Mouse (Mus musculus): ENCODE measurements around the gene Rab11b. TPM values are rescaled to one million over a fixed set of nuclear protein-coding genes. Genes with fewer than 3 reads are reported as not detected.
"Not testable (repeated sequence)": the region's sequence is repeated elsewhere in the genome, so short reads cannot be mapped to it uniquely, and the experiment has no call there.

The Rab11b gene
- polyA plus RNA-seq, 1 experiment from 2014 or later, result 469 TPM

- no peaks in the 10 kb centered on the region for H3K9me3 ChIP-seq (ENCODE audit: control insufficient read depth, low read length)
- no peaks in the 10 kb centered on the region for H3K36me3 ChIP-seq (ENCODE audit: control insufficient read depth, insufficient read depth)
- H3K9ac ChIP-seq (replicated peaks; ENCODE audit: low read depth, low read length), result no peak overlapping the region
- no peak overlapping the region for H3K4me3 ChIP-seq (replicated peaks; ENCODE audit: low read length)
- 65% methylated on average over 1 of the region's 1 CpGs for WGBS
- H3K4me1 ChIP-seq (replicated peaks; ENCODE audit: control insufficient read depth, insufficient read depth, low read length), result peaks cover 48% of the 10 kb centered on the region
- no peak overlapping the region for H3K27ac ChIP-seq (ENCODE audit: low read length)
- no peak overlapping the region for H3K4me2 ChIP-seq (ENCODE audit: low read length)
- no peaks in the 10 kb centered on the region for H3K27me3 ChIP-seq (replicated peaks; ENCODE audit: control insufficient read depth, insufficient read depth, low read length)
- ATAC-seq, result no peak
Observed at GRCm38 (mm10) chr17:33754656-33755055, 5.7 kb downstream of the Rab11b start.

DNA sequence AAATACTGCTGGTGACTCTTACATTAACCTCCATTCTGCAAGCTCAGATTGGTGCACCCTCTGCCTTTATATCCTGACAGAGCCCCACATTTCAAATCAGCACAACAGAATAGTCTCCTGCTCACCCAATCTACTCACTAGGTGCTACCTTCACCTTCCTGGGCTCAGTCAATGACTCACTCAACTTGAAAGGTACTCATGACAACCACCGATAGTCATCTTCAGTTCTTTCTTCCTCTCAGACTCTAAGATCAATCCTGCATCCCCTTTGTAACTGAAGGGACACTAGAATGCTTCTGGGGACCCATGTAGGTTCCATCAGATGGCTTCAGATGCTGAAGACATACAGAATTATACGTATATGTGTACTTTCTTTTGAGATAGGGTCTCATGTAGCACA is 8.0 kb downstream of the Rab11b start:
- no peak for ATAC-seq
- Histone ChIP-seq H3K4me1 (replicated peaks; ENCODE audit: control insufficient read depth, insufficient read depth, low read length) (peaks cover 26% of the 10 kb centered on the region), H3K4me2 (ENCODE audit: low read length) (no peak overlapping the region), H3K9ac (replicated peaks; ENCODE audit: low read depth, low read length) (no peak overlapping the region), H3K4me3 (replicated peaks; ENCODE audit: low read length) (no peak overlapping the region), H3K36me3 (ENCODE audit: control insufficient read depth, insufficient read depth) (peaks cover 14% of the 10 kb centered on the region; the same call in 1 of the 2 replicates), H3K27ac (ENCODE audit: low read length) (no peak overlapping the region), H3K27me3 (replicated peaks; ENCODE audit: control insufficient read depth, insufficient read depth, low read length) (no peaks in the 10 kb centered on the region), H3K9me3 (ENCODE audit: control insufficient read depth, low read length) (no peaks in the 10 kb centered on the region)
- 97% methylated on average over 2 of the region's 2 CpGs for WGBS

DNA sequence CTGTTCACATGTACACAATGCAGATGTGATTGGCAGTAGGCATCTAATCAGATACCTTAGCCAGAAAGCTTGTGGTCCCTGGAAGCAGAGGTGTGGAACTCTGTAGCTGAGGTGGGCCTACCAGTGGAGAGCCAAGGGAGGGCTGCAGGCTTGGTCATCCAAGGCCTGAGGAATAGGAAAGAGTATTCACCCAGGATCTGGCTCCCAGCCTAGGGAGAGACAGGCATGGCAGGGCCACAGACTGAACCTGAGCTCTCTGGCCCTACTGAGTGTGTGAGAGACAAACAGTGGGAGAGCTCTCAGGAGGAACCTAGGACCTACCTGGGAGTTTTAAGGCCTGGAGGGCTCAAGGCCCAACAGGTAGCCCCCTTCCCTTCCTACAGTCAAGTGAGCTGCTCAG is 9.1 kb downstream of the Rab11b start:
- Histone ChIP-seq H3K36me3 (ENCODE audit: control insufficient read depth, insufficient read depth) (peaks cover 16% of the 10 kb centered on the region), H3K9me3 (ENCODE audit: control insufficient read depth, low read length) (no peaks in the 10 kb centered on the region), H3K27ac (ENCODE audit: low read length) (no peak overlapping the region), H3K4me3 (replicated peaks; ENCODE audit: low read length) (no peak overlapping the region), H3K4me2 (ENCODE audit: low read length) (no peak overlapping the region), H3K27me3 (replicated peaks; ENCODE audit: control insufficient read depth, insufficient read depth, low read length) (no peaks in the 10 kb centered on the region), H3K9ac (replicated peaks; ENCODE audit: low read depth, low read length) (no peak overlapping the region), H3K4me1 (replicated peaks; ENCODE audit: control insufficient read depth, insufficient read depth, low read length) (peaks cover 15% of the 10 kb centered on the region)
- ATAC-seq, result no peak

GRCm38 (mm10) chr17:33749451-33749850 is 10.9 kb downstream of the Rab11b start:
- H3K9me3 ChIP-seq (ENCODE audit: control insufficient read depth, low read length), result no peaks in the 10 kb centered on the region
- H3K27me3 ChIP-seq (replicated peaks; ENCODE audit: control insufficient read depth, insufficient read depth, low read length), result no peaks in the 10 kb centered on the region
- peaks cover 31% of the 10 kb centered on the region for H3K36me3 ChIP-seq (ENCODE audit: control insufficient read depth, insufficient read depth)
- H3K27ac ChIP-seq (ENCODE audit: low read length), result no peak overlapping the region
- no peak for ATAC-seq
- 94% methylated on average over 5 of the region's 5 CpGs for WGBS
- no peak overlapping the region for H3K4me2 ChIP-seq (ENCODE audit: low read length)
- no peak overlapping the region for H3K9ac ChIP-seq (replicated peaks; ENCODE audit: low read depth, low read length)
- H3K4me1 ChIP-seq (replicated peaks; ENCODE audit: control insufficient read depth, insufficient read depth, low read length), result peaks cover under 1% of the 10 kb centered on the region; the same call in 1 of the 2 replicates
- H3K4me3 ChIP-seq (replicated peaks; ENCODE audit: low read length), result no peak overlapping the region

DNA sequence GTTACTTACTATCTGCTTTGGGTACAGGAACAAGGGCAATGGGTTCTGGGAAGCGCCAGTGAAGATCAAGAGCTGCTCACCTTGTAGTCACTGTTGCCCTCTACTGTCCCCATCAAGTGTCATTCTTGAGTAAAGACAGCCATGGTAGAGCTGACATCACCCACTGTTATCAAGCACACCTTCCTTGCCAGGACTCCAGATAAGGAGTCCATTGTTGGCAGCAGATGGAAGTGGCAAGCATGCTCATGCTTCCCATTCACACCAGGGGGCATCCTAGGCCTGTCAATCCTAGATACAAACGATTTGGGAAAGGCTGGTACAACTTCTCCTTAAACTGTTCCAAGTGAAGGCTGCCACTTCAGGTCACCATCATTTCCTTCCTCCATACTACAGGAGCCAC is 14.3 kb downstream of the Rab11b start:
- H3K9ac ChIP-seq (replicated peaks; ENCODE audit: low read depth, low read length), result no peak overlapping the region
- peaks cover 4% of the 10 kb centered on the region; the same call in 1 of the 2 replicates for H3K9me3 ChIP-seq (ENCODE audit: control insufficient read depth, low read length)
- no peaks in the 10 kb centered on the region for H3K4me1 ChIP-seq (replicated peaks; ENCODE audit: control insufficient read depth, insufficient read depth, low read length)
- H3K27ac ChIP-seq (ENCODE audit: low read length), result no peak overlapping the region
- no peaks in the 10 kb centered on the region for H3K27me3 ChIP-seq (replicated peaks; ENCODE audit: control insufficient read depth, insufficient read depth, low read length)
- no peak overlapping the region for H3K4me2 ChIP-seq (ENCODE audit: low read length)
- ATAC-seq, result no peak
- peaks cover 31% of the 10 kb centered on the region for H3K36me3 ChIP-seq (ENCODE audit: control insufficient read depth, insufficient read depth)
- WGBS, result 67% methylated on average over 2 of the region's 2 CpGs
- no peak overlapping the region for H3K4me3 ChIP-seq (replicated peaks; ENCODE audit: low read length)

- no peaks in the 10 kb centered on the region for H3K4me1 ChIP-seq (replicated peaks; ENCODE audit: control insufficient read depth, insufficient read depth, low read length)
- H3K4me2 ChIP-seq (ENCODE audit: low read length), result no peak overlapping the region
- H3K27ac ChIP-seq (ENCODE audit: low read length), result no peak overlapping the region
- H3K4me3 ChIP-seq (replicated peaks; ENCODE audit: low read length), result no peak overlapping the region
- ATAC-seq, result no peak
- no peak overlapping the region for H3K9ac ChIP-seq (replicated peaks; ENCODE audit: low read depth, low read length)
- no peaks in the 10 kb centered on the region for H3K27me3 ChIP-seq (replicated peaks; ENCODE audit: control insufficient read depth, insufficient read depth, low read length)
- H3K9me3 ChIP-seq (ENCODE audit: control insufficient read depth, low read length), result peaks cover 4% of the 10 kb centered on the region; the same call in 1 of the 2 replicates
- WGBS, result 94% methylated on average over 5 of the region's 5 CpGs
- peaks cover 31% of the 10 kb centered on the region for H3K36me3 ChIP-seq (ENCODE audit: control insufficient read depth, insufficient read depth)
Observed at GRCm38 (mm10) chr17:33744686-33745384, 15.5 kb downstream of the Rab11b start.

DNA sequence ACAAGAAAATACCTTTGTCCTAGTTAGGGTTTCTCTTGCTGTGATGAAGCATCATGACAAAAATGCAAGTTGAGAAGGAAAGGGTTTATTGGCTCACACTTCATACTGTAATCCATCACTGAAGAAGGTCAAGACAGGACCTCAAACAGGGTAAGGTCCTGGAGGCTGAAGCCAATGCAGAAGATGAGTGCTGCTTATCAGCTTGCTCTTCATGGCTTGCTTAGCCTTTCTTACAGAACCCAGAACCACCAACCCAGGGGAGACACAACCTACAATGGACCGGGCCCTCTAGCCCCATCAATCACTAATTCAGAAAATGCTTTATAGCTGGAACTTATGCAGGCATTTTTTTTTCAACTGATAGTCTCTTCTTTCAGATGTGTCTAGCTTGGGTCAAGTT is 17.9 kb downstream of the Rab11b start:
- Histone ChIP-seq H3K9me3 (ENCODE audit: control insufficient read depth, low read length) (peaks cover 4% of the 10 kb centered on the region; the same call in 1 of the 2 replicates), H3K36me3 (ENCODE audit: control insufficient read depth, insufficient read depth) (peaks cover 17% of the 10 kb centered on the region), H3K4me3 (replicated peaks; ENCODE audit: low read length) (no peak overlapping the region), H3K9ac (replicated peaks; ENCODE audit: low read depth, low read length) (no peak overlapping the region), H3K4me2 (ENCODE audit: low read length) (no peak overlapping the region), H3K27ac (ENCODE audit: low read length) (no peak overlapping the region), H3K27me3 (replicated peaks; ENCODE audit: control insufficient read depth, insufficient read depth, low read length) (no peaks in the 10 kb centered on the region), H3K4me1 (replicated peaks; ENCODE audit: control insufficient read depth, insufficient read depth, low read length) (no peaks in the 10 kb centered on the region)
- ATAC-seq, result no peak
- WGBS, result 94% methylated on average over 1 of the region's 1 CpGs

DNA sequence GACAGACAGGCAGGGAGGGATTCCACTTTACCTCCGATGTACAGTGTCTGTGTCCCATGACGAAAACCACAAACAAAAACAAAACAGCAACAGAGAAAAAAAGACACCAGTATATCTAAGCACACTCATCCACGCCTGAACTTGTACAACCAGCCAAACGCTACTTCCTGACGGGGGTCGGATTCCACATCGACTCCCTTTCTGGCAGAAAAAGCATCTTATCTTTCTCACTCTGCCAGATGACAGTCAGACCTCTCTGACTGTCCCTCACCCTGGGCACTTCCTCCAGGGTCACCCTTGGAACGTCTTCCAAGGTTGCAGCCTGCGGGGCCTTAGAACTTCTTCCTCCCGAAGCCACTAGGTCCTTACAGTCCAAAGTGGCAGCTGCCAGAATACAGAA is 26.8 kb downstream of the Rab11b start:
- ATAC-seq; H3K36me3 ChIP-seq (ENCODE audit: control insufficient read depth, insufficient read depth): not testable (repeated sequence)

DNA sequence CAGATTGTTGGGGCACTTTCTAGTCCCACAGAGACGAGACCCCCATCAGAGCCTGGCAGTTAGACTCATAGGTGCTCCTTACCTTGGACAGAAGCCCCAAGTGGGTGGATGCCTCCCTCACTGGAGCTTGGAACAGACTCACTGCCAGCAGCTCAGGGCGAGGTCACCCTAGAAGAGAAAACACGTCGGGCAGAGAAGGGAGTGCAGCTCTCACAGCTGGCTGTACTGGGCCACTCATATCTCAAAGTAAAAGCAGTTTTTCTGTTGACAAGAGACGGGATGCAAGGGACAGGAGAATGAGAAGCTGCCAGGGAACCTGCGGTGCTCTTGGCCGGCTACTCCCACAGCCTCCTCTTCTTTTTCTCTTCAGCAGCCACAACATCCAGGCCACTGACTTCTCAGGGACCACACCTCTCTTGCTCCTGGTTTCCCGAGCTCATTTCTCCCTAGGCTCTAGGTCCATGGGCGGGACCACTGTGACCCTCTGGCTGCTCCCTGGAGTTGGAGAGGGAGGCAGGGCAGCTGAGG is 27.7 kb downstream of the Rab11b start:
- H3K4me3 ChIP-seq (replicated peaks; ENCODE audit: low read length); ATAC-seq; H3K4me2 ChIP-seq (ENCODE audit: low read length); H3K4me1 ChIP-seq (replicated peaks; ENCODE audit: control insufficient read depth, insufficient read depth, low read length); H3K36me3 ChIP-seq (ENCODE audit: control insufficient read depth, insufficient read depth); H3K9me3 ChIP-seq (ENCODE audit: control insufficient read depth, low read length); H3K27ac ChIP-seq (ENCODE audit: low read length); H3K9ac ChIP-seq (replicated peaks; ENCODE audit: low read depth, low read length); H3K27me3 ChIP-seq (replicated peaks; ENCODE audit: control insufficient read depth, insufficient read depth, low read length): not testable (repeated sequence)
- WGBS, result 75% methylated on average over 9 of the region's 9 CpGs

More for the DNA sequence above, 26.8 kb downstream of the Rab11b start:
- 89% methylated on average over 10 of the region's 10 CpGs for WGBS
- H3K4me1 ChIP-seq (replicated peaks; ENCODE audit: control insufficient read depth, insufficient read depth, low read length); H3K27ac ChIP-seq (ENCODE audit: low read length); H3K4me2 ChIP-seq (ENCODE audit: low read length); H3K27me3 ChIP-seq (replicated peaks; ENCODE audit: control insufficient read depth, insufficient read depth, low read length); H3K4me3 ChIP-seq (replicated peaks; ENCODE audit: low read length); H3K9ac ChIP-seq (replicated peaks; ENCODE audit: low read depth, low read length); H3K9me3 ChIP-seq (ENCODE audit: control insufficient read depth, low read length): not testable (repeated sequence)
